Mouse (Mus musculus) testis, postnatal 14 days (tissue): ENCODE data around the gene Plxnb2.
A peak's percentile ranks its signal among the peaks of the same experiment; 100 is the strongest.

Experiments used
- DNase-seq: peaks from one replicate; pipeline ENCODE4 v3.0.0; 2021; ENCODE audit warnings: low spot score

The Plxnb2 gene

GRCm38 (mm10) chr15:89180571-89181229 lies at the start of gene Plxnb2:
Plxnb2 (minus strand) TSS chr15:89180788.
- DNase-seq = peak; percentile 73

- no peak for DNase-seq
Measured at GRCm38 (mm10) chr15:89215611-89216233, 35.1 kb upstream of the Plxnb2 start.

- DNase-seq = no peak
Measured at GRCm38 (mm10) chr15:89214953-89215352, 34.4 kb upstream of the Plxnb2 start.

- no peak for DNase-seq
Measured at GRCm38 (mm10) chr15:89213517-89213916, 32.9 kb upstream of the Plxnb2 start.

- DNase-seq = no peak
Measured at GRCm38 (mm10) chr15:89212495-89212894, 31.9 kb upstream of the Plxnb2 start.

- peak; percentile 57 for DNase-seq
Measured at GRCm38 (mm10) chr15:89211716-89212461, 31.3 kb upstream of the Plxnb2 start.

GRCm38 (mm10) chr15:89210915-89211715 lies 30.5 kb upstream of the Plxnb2 start, which contains the start of gene Ppp6r2:
Ppp6r2 (plus strand) TSS chr15:89211553.
- DNase-seq = peak; percentile 85

- DNase-seq = peak; percentile 80
Measured at GRCm38 (mm10) chr15:89209886-89210761, 29.5 kb upstream of the Plxnb2 start.

GRCm38 (mm10) chr15:89207457-89207856 lies 26.9 kb upstream of the Plxnb2 start:
- DNase-seq = no peak

- DNase-seq = no peak
Measured at GRCm38 (mm10) chr15:89197056-89197455, 16.5 kb upstream of the Plxnb2 start.

GRCm38 (mm10) chr15:89196313-89196706 lies 15.7 kb upstream of the Plxnb2 start, which contains the start of gene Dennd6b:
Dennd6b (minus strand) TSS chr15:89196496.
- peak; percentile 94 for DNase-seq

- peak; percentile 88 for DNase-seq
Measured at GRCm38 (mm10) chr15:89195690-89196312, 15.2 kb upstream of the Plxnb2 start.

GRCm38 (mm10) chr15:89195261-89195681 lies 14.7 kb upstream of the Plxnb2 start:
- no peak for DNase-seq

- DNase-seq = peak; percentile 63
Measured at GRCm38 (mm10) chr15:89184937-89185227, 4.3 kb upstream of the Plxnb2 start.

GRCm38 (mm10) chr15:89184141-89184936 lies 3.8 kb upstream of the Plxnb2 start:
- DNase-seq = no peak

- no peak for DNase-seq
Measured at GRCm38 (mm10) chr15:89182842-89183241, 2.3 kb upstream of the Plxnb2 start.

GRCm38 (mm10) chr15:89182328-89182741 lies 1.7 kb upstream of the Plxnb2 start:
- DNase-seq = no peak

- DNase-seq = no peak
Measured at GRCm38 (mm10) chr15:89181561-89182270, 1.1 kb upstream of the Plxnb2 start.

GRCm38 (mm10) chr15:89180081-89180541 lies 477 bp downstream of the Plxnb2 start:
- DNase-seq = no peak
